Mouse (Mus musculus) megakaryocyte, embryonic 14.5 days (primary cell): ENCODE data around the gene Ppp1r14c. TPM values are rescaled to one million over a fixed set of nuclear protein-coding genes. Genes with fewer than 3 reads are reported as not detected.
"Not testable (repeated sequence)": the region's sequence is repeated elsewhere in the genome, so short reads cannot be mapped to it uniquely, and the experiment has no call there.

Source experiments
- H3K27me3 ChIP-seq: replicated peaks from 2 replicates; pipeline ENCODE3; 2012; ENCODE audit warnings: inconsistent platforms
- H3K36me3 ChIP-seq: replicated peaks from 2 replicates; pipeline ENCODE3; 2012; ENCODE audit warnings: low read length, inconsistent platforms, mixed read lengths
- H3K4me1 ChIP-seq: 2 replicates; pipeline ENCODE4 v1.6.1; 2012; ENCODE audit warnings: inconsistent platforms
- H3K4me3 ChIP-seq: replicated peaks from 2 replicates; pipeline ENCODE3; 2012; ENCODE audit warnings: moderate library complexity, mild to moderate bottlenecking, inconsistent platforms
- H3K9me3 ChIP-seq: 2 replicates; pipeline ENCODE4 v1.6.1; 2012; ENCODE audit warnings: inconsistent platforms
- FLI1 ChIP-seq: IDR thresholded peaks from 2 replicates; pipeline ENCODE4 v1.6.1; 2012; ENCODE audit warnings: low read length, inconsistent platforms, mixed read lengths
- GATA1 ChIP-seq: IDR thresholded peaks from 3 replicates; pipeline ENCODE4 v1.6.1; 2012; ENCODE audit warnings: mixed read lengths, low read length, inconsistent platforms, borderline replicate concordance
- polyA plus RNA-seq: library from polyadenylated mRNA; stranded (reverse); fragments of >175 nt; gene quantifications from 2 replicates; pipeline ENCODE4 v1.2.3, GENCODE M21; 2012; ENCODE audit warnings: low replicate concordance; ENCODE audit not compliant: insufficient read depth

The Ppp1r14c gene
- polyA plus RNA-seq, 1 experiment: not detected

DNA sequence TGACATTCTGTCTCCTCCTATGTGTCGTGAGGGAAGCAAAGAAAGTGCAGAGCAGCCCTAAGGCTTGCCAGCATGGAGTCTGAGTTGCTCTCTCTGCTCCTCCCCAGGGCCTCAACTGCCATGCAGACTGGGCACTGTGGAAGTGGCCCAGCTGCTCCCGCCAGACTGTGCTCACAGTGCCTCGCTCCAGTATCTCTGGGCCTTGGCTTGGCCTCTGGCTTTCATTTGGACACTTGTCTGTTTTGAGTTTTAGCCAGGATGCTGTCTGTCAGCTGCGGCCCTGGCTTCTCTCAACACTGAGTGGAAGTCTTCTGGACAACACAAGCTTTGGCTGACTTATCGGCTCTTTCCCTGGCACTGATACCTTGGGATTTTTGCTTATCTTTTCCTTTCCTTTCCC is 49.0 kb downstream of the Ppp1r14c start:
- TF ChIP-seq FLI1: no peak
- TF ChIP-seq GATA1: no peak
- Histone ChIP-seq H3K27me3 (no peaks in the 10 kb centered on the region), H3K4me1 (no peaks in the 10 kb centered on the region), H3K36me3 (no peaks in the 10 kb centered on the region), H3K9me3 (peaks cover 7% of the 10 kb centered on the region), H3K4me3 (no peak overlapping the region)

DNA sequence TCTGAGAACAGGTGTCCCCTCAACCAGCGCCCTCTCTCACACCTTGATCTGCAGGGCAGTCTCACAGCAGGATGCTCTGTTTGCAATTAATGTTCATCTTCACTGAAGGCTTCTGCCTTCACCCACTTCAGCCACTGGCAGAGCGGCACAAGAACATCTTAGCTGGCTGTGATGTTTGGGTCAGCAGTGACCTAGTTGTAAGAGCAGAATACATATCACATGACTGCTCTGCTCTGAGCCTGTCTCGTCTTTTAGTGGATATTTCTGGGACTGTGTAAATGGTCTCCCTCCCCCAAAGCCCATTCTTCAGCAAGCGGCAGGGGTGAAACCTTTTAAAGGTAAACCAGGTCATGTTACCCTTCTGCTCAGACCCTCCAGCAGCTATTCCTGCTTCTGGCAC is 50.7 kb downstream of the Ppp1r14c start:
- Histone ChIP-seq H3K27me3 (no peaks in the 10 kb centered on the region), H3K4me1 (no peaks in the 10 kb centered on the region), H3K9me3 (peaks cover 7% of the 10 kb centered on the region), H3K4me3 (no peak overlapping the region), H3K36me3 (no peaks in the 10 kb centered on the region)
- no peak for TF ChIP-seq FLI1
- TF ChIP-seq GATA1: no peak

DNA sequence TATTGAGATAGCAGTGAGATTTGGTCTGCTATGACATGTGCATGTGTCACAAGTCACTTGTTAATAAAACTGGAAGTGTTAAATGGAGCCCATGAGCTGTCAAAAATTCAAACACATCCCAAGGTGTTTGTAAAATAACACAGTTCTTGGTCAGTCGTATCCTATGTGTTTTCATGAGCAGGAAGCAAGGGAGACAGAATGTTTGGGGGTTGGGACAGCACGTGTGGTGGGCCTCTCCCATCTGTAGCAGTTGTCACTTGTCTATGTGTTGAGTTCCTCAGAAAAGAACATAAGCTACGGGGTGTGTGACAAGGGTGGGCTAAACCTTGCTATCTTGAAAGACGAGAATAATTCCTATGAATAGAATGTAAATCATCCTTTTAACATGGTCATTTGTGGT is 51.6 kb downstream of the Ppp1r14c start:
- Histone ChIP-seq H3K36me3 (no peaks in the 10 kb centered on the region), H3K4me1 (no peaks in the 10 kb centered on the region), H3K27me3 (no peaks in the 10 kb centered on the region), H3K4me3 (no peak overlapping the region), H3K9me3 (peaks cover 7% of the 10 kb centered on the region)
- TF ChIP-seq GATA1 (no peak), FLI1 (no peak)

DNA sequence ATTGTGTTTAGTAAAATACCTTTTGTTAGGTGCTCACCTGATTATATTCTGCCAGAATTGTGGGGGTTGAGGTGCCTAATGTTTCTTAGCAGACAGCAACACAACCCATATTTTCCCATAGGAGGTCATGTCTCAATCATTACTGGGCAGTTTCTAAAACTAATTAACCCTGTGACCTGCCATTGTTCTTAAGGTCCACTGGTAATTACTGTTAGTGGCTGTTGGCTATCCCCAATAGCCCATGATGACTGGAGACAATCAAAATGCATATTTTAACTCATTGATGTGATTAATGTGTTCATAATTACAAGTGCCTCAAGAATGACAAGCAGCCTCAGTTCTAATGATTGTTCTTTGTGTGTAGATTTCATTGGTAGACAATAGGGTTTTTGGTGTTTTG is 58.2 kb downstream of the Ppp1r14c start:
- Histone ChIP-seq H3K36me3 (no peaks in the 10 kb centered on the region), H3K4me3 (no peak overlapping the region), H3K27me3 (no peaks in the 10 kb centered on the region), H3K9me3 (no peaks in the 10 kb centered on the region; the same call in 1 of the 2 replicates), H3K4me1 (no peaks in the 10 kb centered on the region)
- TF ChIP-seq FLI1 (no peak), GATA1 (no peak)

DNA sequence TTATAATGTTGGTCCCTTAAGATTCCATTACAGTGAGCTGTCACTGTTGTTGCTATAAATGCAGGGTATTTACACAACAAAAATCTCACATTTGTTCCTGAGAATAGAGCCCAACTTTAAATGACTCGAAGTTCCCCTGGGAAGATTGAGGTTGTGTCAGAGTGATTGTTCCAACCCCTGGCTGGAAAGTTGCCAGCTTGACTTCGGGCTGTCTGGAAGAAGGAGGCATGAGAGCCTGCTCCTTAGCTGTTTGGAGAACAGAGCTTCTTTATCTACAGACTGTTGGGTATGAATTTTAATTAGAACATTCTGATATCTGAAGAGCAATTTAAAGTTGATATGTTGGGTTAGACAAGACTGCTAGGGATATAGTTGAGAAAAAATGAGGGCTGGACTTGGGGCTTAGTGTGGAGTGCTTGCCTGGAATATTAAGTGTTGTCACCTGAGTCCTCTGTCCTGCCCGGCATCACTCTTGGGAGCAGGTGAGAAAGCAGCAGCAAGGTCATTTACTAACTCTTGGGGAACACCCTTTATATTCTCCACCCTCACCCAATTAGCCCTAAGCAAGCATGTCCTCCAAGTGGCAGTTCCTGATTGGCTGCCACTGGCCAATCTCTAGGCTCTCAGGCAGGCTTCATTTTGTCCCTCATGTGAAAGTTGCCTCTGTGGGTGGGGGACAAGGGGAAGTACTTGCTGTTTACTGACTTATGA is 62.0 kb downstream of the Ppp1r14c start:
- no peak overlapping the region for H3K4me3 ChIP-seq
- no peaks in the 10 kb centered on the region for H3K27me3 ChIP-seq
- no peaks in the 10 kb centered on the region for H3K4me1 ChIP-seq
- H3K36me3 ChIP-seq: no peaks in the 10 kb centered on the region
- no peak for TF ChIP-seq GATA1
- TF ChIP-seq FLI1: no peak
- peaks cover 2% of the 10 kb centered on the region; the same call in 1 of the 2 replicates for H3K9me3 ChIP-seq

DNA sequence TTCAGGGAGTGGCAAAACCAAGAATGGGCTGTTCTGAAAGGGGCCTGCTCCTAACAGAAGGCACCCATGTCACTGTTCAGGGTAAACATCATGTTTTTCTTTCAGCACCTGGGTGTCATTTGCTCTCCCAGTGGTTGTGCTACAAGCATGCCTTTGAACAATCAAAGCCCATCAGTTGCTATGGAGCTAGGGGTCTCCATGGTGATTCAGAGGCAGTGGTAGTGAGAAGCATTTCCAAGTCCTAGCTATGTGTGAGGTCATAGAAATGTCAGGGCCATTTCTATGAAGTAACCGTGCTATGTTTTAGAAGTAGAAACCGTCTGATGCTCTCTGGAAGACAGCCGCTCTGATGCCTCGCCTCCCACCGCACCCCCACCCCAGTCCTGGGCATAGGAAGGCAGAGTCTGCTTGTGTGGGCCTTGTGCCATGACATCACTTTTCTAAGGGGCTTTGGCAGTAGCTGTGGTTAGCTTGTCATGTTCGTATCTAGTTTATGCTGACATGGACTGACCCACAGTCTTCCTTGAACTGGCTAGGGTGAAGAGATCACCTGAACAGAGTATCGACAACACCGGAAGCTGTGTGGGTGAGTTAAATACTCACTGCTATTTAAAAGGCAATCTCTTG is 69.1 kb downstream of the Ppp1r14c start:
- no peaks in the 10 kb centered on the region for H3K4me1 ChIP-seq
- H3K9me3 ChIP-seq: peaks cover 11% of the 10 kb centered on the region
- TF ChIP-seq GATA1 (no peak), FLI1 (no peak)
- H3K27me3 ChIP-seq: no peaks in the 10 kb centered on the region
- H3K4me3 ChIP-seq: no peak overlapping the region
- no peaks in the 10 kb centered on the region for H3K36me3 ChIP-seq

DNA sequence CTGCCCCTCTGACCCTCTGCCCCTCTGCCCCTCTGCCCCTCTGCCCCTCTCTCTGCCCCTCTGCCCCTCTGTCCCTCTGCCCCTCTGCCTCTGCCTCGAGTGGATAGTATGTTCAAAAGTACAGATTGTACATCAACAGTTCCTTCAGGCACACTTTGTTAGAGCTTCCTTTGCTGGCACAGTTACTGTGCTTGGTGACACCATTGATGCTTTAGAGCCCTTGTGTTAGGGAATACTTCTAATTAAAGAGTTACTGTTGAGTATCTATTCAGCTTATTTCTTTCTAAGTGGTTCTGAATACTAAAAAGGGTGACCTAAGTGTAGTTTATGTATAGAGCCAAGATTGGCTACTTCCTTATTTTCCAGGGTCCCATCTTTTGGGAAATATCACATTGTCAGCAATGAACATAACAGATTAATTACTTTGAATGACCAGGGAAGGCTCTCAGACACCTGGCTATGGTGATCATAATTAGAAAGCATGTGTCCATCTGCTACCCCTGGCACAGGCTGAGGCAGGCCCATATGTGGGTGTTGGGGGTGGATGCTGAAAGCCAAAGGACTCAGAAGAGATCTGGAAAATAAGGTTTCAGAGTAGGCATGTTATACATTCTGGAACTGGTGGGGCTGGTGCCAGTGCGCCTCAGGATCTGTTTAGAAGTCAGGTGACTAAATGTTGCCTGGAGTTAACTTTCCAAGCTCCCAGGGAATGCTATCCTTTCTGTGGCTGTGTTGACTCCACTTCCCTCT is 75.0 kb downstream of the Ppp1r14c start:
- Histone ChIP-seq H3K9me3 (no peaks in the 10 kb centered on the region), H3K36me3 (no peaks in the 10 kb centered on the region), H3K27me3 (no peaks in the 10 kb centered on the region), H3K4me1 (no peaks in the 10 kb centered on the region), H3K4me3 (no peak overlapping the region)
- TF ChIP-seq FLI1: no peak

DNA sequence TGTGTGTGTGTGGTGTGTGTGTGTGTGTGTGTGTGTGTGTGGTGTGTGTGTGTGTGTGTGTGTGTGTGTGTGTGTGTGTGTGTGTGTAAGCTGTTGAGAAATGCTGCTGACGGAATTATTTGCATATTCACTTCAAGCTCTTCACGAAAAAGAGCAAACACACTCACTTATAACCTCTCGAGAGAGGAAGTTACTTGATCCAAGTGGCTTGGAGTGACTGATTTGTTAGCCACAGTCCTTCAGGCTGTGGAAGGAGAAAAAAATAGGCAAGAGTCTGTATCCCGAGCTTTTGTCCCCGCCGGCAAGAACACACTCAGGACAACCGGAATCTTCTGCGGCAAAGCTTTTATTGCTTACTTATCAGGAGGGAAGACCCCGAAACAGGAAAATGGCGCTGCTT is 80.9 kb downstream of the Ppp1r14c start:
- H3K4me3 ChIP-seq, H3K27me3 ChIP-seq, H3K9me3 ChIP-seq, H3K36me3 ChIP-seq, H3K4me1 ChIP-seq: not testable (repeated sequence)

DNA sequence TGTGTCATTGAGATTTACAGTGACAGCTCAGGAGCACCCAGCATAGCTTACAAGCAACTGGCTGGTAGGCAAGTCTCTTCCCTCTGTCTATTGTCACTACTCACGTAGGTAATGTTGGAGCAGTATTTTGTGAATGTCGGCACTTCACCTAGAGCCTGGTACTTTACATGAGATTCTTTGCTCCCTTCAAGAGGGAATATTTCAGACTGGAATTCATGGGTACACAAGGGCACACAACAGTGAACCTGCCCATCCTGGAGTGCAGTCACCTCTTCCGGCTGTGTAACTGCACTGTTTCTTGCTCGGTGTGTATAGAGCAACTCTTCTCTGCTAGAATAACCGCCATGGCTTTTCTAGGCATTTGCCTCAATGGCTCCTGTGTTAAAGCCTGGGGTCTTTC is 82.8 kb downstream of the Ppp1r14c start:
- Histone ChIP-seq H3K9me3 (no peaks in the 10 kb centered on the region), H3K27me3 (no peaks in the 10 kb centered on the region), H3K36me3 (no peaks in the 10 kb centered on the region), H3K4me3 (no peak overlapping the region), H3K4me1 (no peaks in the 10 kb centered on the region)
- no peak for TF ChIP-seq GATA1
- no peak for TF ChIP-seq FLI1

DNA sequence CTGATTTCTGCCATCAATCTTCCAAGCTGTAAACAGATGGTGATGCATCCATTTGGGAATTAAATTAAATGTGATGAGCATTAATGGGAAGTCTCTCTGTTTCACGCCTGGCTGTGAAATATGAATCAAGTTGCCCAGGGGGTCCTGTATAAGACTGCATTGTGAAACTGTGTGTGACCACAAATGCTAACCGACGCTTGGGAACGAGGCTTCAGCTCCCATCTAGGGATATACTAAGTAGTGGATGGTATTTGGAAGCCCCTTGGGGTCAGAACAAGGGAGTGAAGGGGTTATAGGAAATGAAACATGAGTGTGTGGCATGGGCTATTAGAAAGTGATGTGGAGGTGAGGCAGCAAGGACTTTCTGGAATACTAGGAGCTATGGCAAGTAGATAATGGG is 86.1 kb downstream of the Ppp1r14c start:
- no peaks in the 10 kb centered on the region for H3K9me3 ChIP-seq
- no peak for TF ChIP-seq GATA1
- no peak for TF ChIP-seq FLI1
- no peak overlapping the region for H3K4me3 ChIP-seq
- no peaks in the 10 kb centered on the region for H3K4me1 ChIP-seq
- no peaks in the 10 kb centered on the region for H3K27me3 ChIP-seq
- H3K36me3 ChIP-seq: no peaks in the 10 kb centered on the region
